Mouse (Mus musculus): Measurements from ENCODE around the gene Mex3d. TPM values are rescaled to one million over a fixed set of nuclear protein-coding genes. Genes with fewer than 3 reads are reported as not detected.
A peak's percentile ranks its signal among the peaks of the same experiment; 100 is the strongest.

Gene Mex3d
- polyA plus RNA-seq, 1 experiment from 2014 or later: 9.2 TPM

DNA sequence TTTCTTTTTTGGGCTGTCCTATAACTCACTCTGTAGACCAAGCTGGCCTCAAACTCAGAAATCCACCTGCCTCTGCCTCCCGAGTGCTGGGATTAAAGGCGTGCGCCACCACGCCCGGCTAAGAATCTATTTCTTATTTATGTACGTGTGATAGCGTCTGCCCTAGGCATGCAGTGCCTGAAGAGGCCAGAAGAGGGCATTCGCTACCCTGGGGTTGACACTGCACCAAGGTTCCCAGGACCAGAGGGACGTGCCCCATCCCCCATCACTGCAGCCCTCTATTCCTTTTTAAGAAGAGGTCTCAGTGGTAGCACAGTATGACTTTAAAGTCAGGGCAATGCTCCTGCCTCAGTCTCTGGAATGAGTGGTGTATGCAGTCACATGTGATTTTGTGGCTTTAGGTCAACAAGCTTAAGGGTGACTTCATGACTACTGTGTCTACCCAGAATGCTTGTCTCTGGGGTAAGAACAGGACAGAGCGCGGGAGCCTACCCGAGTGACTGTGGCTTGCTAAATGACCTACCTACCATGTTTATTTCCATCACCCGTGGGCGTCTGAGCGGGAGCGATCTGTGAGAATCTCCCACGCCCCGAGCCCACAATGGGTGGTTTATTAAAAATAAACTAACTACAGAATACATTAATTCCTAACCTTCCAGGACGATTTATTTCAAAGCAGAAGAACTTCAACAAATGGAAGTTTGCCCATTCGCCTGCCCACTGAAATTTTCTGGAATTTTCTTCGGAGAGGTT, 17.3 kb downstream of the Mex3d start:
- Histone ChIP-seq H3K9ac (ENCODE audit: low read depth, low read length) (no peak overlapping the region), H3K9me3 (ENCODE audit: control insufficient read depth, low read length) (no peaks in the 10 kb centered on the region), H3K27ac (ENCODE audit: low read depth, low read length) (no peak overlapping the region), H3K4me1 (ENCODE audit: control insufficient read depth, insufficient read depth, low read depth, low read length) (peaks cover 7% of the 10 kb centered on the region), H3K4me3 (ENCODE audit: low read length) (no peak overlapping the region), H3K4me2 (ENCODE audit: low read length) (no peak overlapping the region), H3K36me3 (ENCODE audit: control insufficient read depth, insufficient read depth, low read length) (no peaks in the 10 kb centered on the region), H3K27me3 (replicated peaks; ENCODE audit: control insufficient read depth, insufficient read depth, low read length) (no peaks in the 10 kb centered on the region)
- 80% methylated on average over 21 of the region's 21 CpGs for WGBS
- ATAC-seq: no peak

DNA sequence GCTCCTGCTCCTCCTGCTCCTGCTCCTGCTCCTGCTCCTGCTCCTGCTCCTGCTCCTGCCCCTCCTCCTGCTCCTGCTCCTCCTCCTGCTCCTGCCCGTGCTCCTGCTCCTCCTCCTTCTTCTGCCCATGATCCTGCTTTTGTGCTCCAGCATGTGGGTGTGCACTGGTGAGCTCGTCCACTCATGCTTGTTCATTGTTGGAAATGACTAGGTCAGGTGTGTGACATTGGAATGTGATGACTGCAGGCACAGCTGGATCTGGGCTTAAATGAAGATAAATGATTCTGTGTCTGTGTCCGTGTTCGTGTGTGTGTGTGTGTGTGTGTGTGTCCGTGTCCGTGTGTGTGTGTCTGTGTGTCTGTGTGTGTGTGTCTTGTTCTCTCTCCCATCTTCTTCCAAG, 19.1 kb downstream of the Mex3d start:
- no peaks in the 10 kb centered on the region for H3K36me3 ChIP-seq (ENCODE audit: control insufficient read depth, insufficient read depth, low read length)
- no peak overlapping the region for H3K4me3 ChIP-seq (ENCODE audit: low read length)
- no peaks in the 10 kb centered on the region for H3K9me3 ChIP-seq (ENCODE audit: control insufficient read depth, low read length)
- no peak for ATAC-seq
- H3K4me2 ChIP-seq (ENCODE audit: low read length): no peak overlapping the region
- no peak overlapping the region for H3K27ac ChIP-seq (ENCODE audit: low read depth, low read length)
- H3K27me3 ChIP-seq (replicated peaks; ENCODE audit: control insufficient read depth, insufficient read depth, low read length): peaks cover 3% of the 10 kb centered on the region; the same call in 1 of the 2 replicates
- WGBS: 91% methylated on average over 6 of the region's 6 CpGs
- H3K4me1 ChIP-seq (ENCODE audit: control insufficient read depth, insufficient read depth, low read depth, low read length): peaks cover 10% of the 10 kb centered on the region
- H3K9ac ChIP-seq (ENCODE audit: low read depth, low read length): no peak overlapping the region

DNA sequence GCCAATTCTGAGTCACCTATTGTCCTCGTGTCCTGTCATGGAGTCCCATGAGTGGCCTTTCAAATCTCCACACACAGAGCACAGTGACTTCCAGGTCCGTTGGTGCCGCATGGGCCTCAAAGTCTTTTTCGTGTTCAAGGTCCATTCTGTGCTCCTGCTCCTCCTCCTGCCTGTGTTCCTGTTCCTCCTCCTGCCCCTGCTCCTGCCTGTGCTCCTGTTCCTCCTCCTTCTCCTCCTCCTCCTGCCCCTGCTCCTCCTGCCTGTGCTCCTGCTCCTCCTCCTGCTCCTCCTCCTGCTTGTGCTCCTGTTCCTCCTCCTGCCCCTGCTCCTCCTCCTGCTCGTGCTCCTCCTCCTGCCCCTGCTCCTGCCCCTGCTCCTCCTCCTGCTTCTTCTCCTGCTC, 19.5 kb downstream of the Mex3d start:
- no peak for ATAC-seq
- 61% methylated on average over 5 of the region's 5 CpGs for WGBS
- no peak overlapping the region for H3K27ac ChIP-seq (ENCODE audit: low read depth, low read length)

DNA sequence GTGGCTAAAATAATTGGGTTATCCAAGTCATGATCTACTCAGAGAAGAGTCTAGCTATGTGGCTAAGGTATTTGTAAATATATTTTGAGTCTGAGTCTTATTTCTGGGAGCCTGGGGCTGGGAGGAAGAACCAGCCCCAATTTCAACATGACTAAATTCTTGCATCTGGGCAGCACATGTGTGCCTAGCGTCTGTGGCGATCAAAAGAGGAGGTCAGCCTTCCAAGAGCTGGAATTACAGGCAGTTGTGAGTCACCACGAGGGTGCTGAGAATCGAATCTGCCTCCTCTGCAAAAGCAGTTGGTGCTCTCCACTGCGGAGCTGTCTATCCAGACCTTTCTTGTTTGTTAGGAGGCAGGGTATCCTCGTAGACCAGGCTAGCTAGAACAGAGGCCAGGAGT, 21.7 kb downstream of the Mex3d start:
- H3K36me3 ChIP-seq (ENCODE audit: control insufficient read depth, insufficient read depth, low read length): no peaks in the 10 kb centered on the region
- no peak overlapping the region for H3K4me3 ChIP-seq (ENCODE audit: low read length)
- H3K27ac ChIP-seq (ENCODE audit: low read depth, low read length): no peak overlapping the region
- peaks cover 4% of the 10 kb centered on the region; the same call in 1 of the 2 replicates for H3K4me1 ChIP-seq (ENCODE audit: control insufficient read depth, insufficient read depth, low read depth, low read length)
- H3K27me3 ChIP-seq (replicated peaks; ENCODE audit: control insufficient read depth, insufficient read depth, low read length): peaks cover 6% of the 10 kb centered on the region
- no peak overlapping the region for H3K9ac ChIP-seq (ENCODE audit: low read depth, low read length)
- 69% methylated on average over 6 of the region's 6 CpGs for WGBS
- H3K4me2 ChIP-seq (ENCODE audit: low read length): no peak overlapping the region
- no peak for ATAC-seq
- H3K9me3 ChIP-seq (ENCODE audit: control insufficient read depth, low read length): no peaks in the 10 kb centered on the region

More for the DNA sequence above, 19.5 kb downstream of the Mex3d start:
- Histone ChIP-seq H3K9ac (ENCODE audit: low read depth, low read length) (no peak overlapping the region), H3K4me1 (ENCODE audit: control insufficient read depth, insufficient read depth, low read depth, low read length) (peaks cover 10% of the 10 kb centered on the region), H3K4me2 (ENCODE audit: low read length) (no peak overlapping the region), H3K27me3 (replicated peaks; ENCODE audit: control insufficient read depth, insufficient read depth, low read length) (peaks cover 3% of the 10 kb centered on the region; the same call in 1 of the 2 replicates), H3K9me3 (ENCODE audit: control insufficient read depth, low read length) (no peaks in the 10 kb centered on the region), H3K36me3 (ENCODE audit: control insufficient read depth, insufficient read depth, low read length) (no peaks in the 10 kb centered on the region), H3K4me3 (ENCODE audit: low read length) (no peak overlapping the region)

DNA sequence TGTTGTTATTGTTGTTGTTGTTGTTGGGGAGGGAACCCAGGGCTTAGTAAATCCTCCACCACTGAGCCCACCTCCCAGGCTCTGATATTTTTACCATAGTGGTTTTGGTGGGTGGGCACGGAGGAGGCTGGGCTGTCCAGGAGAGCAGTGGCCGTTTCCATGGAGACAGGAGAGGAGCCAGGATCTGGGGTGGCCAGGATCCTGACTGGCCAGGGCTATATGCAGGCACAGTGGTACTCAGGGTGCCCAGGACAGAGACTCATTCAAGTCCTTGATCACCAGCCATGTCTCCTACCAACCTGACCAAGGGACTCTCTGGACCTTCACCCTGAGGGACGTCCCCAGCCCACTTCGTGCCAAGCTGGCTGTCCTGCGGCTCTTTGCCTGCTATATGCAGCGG, 23.7 kb downstream of the Mex3d start:
- peaks cover 18% of the 10 kb centered on the region for H3K27me3 ChIP-seq (replicated peaks; ENCODE audit: control insufficient read depth, insufficient read depth, low read length)
- H3K9ac ChIP-seq (ENCODE audit: low read depth, low read length): no peak overlapping the region
- peaks cover 4% of the 10 kb centered on the region; the same call in 1 of the 2 replicates for H3K4me1 ChIP-seq (ENCODE audit: control insufficient read depth, insufficient read depth, low read depth, low read length)
- H3K36me3 ChIP-seq (ENCODE audit: control insufficient read depth, insufficient read depth, low read length): no peaks in the 10 kb centered on the region
- ATAC-seq: peak; percentile 53; the same call in 1 of the 2 replicates
- no peak overlapping the region for H3K27ac ChIP-seq (ENCODE audit: low read depth, low read length)
- WGBS: 22% methylated on average over 6 of the region's 6 CpGs
- no peaks in the 10 kb centered on the region for H3K9me3 ChIP-seq (ENCODE audit: control insufficient read depth, low read length)
- H3K4me3 ChIP-seq (ENCODE audit: low read length): no peak overlapping the region
- no peak overlapping the region for H3K4me2 ChIP-seq (ENCODE audit: low read length)

DNA sequence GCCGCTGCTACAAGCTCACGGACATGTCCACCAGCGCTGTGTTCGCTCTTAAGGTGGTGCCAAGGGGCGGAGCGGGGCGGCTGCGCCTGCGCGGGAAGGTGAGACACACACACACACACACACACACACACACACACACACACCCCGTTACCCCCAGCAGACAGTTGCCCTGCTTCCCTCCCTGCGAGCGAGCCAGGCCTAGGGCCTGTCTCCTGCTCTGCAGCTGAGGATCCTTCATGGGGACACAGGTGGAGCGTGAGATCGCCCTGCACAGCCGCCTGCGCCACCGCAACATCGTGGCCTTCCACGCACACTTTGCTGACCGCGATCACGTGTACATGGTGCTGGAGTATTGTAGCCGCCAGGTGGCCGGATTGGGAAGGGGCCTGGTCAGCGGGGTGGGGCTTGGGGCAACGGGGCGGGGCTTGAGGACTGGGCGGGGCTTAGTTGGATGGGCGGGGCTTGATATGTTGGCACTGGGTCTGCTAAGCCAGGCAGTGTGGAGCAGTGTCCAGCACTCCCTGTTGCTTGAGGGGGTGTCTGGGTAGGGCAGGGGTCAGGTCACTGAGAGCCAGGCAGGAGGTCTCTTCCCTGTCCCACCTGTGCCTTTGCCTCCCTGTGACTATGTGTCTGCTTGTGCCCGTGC, 29.3 kb downstream of the Mex3d start:
- no peaks in the 10 kb centered on the region for H3K36me3 ChIP-seq (ENCODE audit: control insufficient read depth, insufficient read depth, low read length)
- no peak overlapping the region for H3K27ac ChIP-seq (ENCODE audit: low read depth, low read length)
- peak overlapping the region; percentile 41 for H3K4me3 ChIP-seq (ENCODE audit: low read length)
- WGBS: 7% methylated on average over 30 of the region's 31 CpGs
- peak overlapping the region; percentile 70 for H3K4me2 ChIP-seq (ENCODE audit: low read length)
- peak; percentile 63 for ATAC-seq
- peaks cover 59% of the 10 kb centered on the region for H3K27me3 ChIP-seq (replicated peaks; ENCODE audit: control insufficient read depth, insufficient read depth, low read length)
- peaks cover 20% of the 10 kb centered on the region for H3K4me1 ChIP-seq (ENCODE audit: control insufficient read depth, insufficient read depth, low read depth, low read length)
- no peaks in the 10 kb centered on the region for H3K9me3 ChIP-seq (ENCODE audit: control insufficient read depth, low read length)
- H3K9ac ChIP-seq (ENCODE audit: low read depth, low read length): peak overlapping the region; percentile 61

DNA sequence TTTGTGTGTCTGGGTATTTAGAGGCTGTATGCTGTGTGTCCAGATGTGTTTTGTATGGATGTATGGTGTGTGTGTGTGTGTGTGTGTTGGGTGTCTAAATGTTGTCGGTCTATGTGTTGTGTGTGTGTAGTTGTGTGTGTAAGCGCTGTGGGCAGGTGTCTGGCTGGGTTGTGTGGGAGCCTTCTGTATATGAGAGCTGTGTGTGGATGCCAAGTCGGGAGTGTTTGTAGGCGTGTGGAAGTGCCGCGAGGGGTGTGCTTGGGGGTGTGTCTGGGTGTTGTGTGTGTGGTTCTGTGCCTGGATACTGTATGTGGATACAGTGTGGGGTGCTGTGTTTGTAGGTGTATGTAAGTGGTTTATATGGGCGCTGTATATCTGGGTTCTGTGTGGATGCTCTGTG, 30.1 kb downstream of the Mex3d start:
- Histone ChIP-seq H3K27me3 (replicated peaks; ENCODE audit: control insufficient read depth, insufficient read depth, low read length) (peaks cover 65% of the 10 kb centered on the region), H3K4me1 (ENCODE audit: control insufficient read depth, insufficient read depth, low read depth, low read length) (peaks cover 20% of the 10 kb centered on the region), H3K9me3 (ENCODE audit: control insufficient read depth, low read length) (no peaks in the 10 kb centered on the region), H3K36me3 (ENCODE audit: control insufficient read depth, insufficient read depth, low read length) (no peaks in the 10 kb centered on the region), H3K27ac (ENCODE audit: low read depth, low read length) (no peak overlapping the region), H3K9ac (ENCODE audit: low read depth, low read length) (no peak overlapping the region; the same call in 1 of the 2 replicates), H3K4me3 (ENCODE audit: low read length) (peak overlapping the region; percentile 41), H3K4me2 (ENCODE audit: low read length) (peak overlapping the region; percentile 70)
- 35% methylated on average over 7 of the region's 7 CpGs for WGBS
- peak; percentile 29 for ATAC-seq

DNA sequence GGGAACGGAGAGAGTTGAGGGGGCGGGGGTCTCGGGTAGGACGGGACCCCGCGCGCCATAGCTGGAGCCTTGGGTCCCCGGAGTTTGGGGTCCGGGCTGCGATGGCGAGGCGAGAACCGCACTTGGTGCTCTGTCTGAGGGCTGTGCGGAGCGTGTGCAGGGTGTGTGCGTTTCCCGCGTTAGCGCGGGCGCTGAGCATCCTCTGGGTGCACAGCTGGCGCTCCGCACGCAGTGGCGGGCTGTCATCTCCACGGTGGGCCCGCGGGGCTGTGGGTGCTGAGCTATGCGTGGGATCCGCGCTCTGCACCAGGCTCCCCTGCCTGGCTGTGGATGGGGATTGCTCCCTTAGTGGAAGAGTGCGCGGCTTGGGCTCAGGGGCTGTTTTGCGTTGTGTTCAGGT, 30.7 kb downstream of the Mex3d start:
- Histone ChIP-seq H3K27ac (ENCODE audit: low read depth, low read length) (no peak overlapping the region), H3K4me2 (ENCODE audit: low read length) (peak overlapping the region; percentile 84), H3K9me3 (ENCODE audit: control insufficient read depth, low read length) (no peaks in the 10 kb centered on the region), H3K9ac (ENCODE audit: low read depth, low read length) (peak overlapping the region; percentile 54), H3K27me3 (replicated peaks; ENCODE audit: control insufficient read depth, insufficient read depth, low read length) (peaks cover 68% of the 10 kb centered on the region), H3K4me3 (ENCODE audit: low read length) (peak overlapping the region; percentile 45), H3K36me3 (ENCODE audit: control insufficient read depth, insufficient read depth, low read length) (no peaks in the 10 kb centered on the region), H3K4me1 (ENCODE audit: control insufficient read depth, insufficient read depth, low read depth, low read length) (peaks cover 20% of the 10 kb centered on the region)
- WGBS: 2% methylated on average over 34 of the region's 34 CpGs
- ATAC-seq: peak; percentile 51

DNA sequence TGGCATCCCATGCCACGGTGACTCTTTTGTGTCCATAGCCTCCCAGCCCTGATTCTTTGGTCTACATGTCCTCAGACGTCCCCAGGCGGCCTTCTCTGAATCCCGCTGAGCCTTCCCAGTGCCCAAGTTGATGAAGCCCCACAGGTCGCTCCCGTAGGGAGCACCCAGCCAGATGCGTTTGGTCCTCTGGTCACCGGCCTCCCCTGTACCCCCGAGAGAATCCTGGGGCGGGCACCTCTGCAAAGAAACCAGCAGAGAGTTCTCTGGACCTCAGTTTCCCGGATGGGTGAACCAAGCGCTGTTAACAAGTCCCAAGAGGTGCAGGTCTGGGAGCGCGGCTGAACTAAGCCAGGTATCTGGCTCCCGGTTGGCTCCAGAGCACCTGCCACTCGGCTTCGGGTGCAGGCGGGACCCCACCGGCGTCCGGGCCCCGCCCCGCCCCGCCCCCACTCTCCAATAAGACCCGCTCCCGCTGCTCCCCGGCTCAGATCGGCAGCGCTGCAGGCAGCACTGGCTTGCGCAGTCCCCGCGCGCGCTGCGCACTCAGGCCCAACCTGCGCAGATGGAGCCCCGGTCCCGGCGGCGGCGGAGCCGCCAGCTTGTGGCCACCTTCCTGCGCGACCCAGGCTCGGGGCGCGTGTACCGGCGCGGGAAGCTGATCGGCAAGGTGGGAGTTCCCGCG, 31.3 kb downstream of the Mex3d start, which contains the start of gene Plk5:
Gene Plk5 (plus strand): TSS at position 459 of the 682 bp plus-strand sequence.
- Histone ChIP-seq H3K27me3 (replicated peaks; ENCODE audit: control insufficient read depth, insufficient read depth, low read length) (peaks cover 68% of the 10 kb centered on the region), H3K9me3 (ENCODE audit: control insufficient read depth, low read length) (no peaks in the 10 kb centered on the region), H3K4me2 (ENCODE audit: low read length) (peak within 1 kb of the TSS; percentile 84), H3K27ac (ENCODE audit: low read depth, low read length) (no peak within 1 kb of the TSS), H3K4me1 (ENCODE audit: control insufficient read depth, insufficient read depth, low read depth, low read length) (peaks cover 20% of the 10 kb centered on the region), H3K36me3 (ENCODE audit: control insufficient read depth, insufficient read depth, low read length) (no peaks in the 10 kb centered on the region), H3K9ac (ENCODE audit: low read depth, low read length) (peak within 1 kb of the TSS; percentile 54), H3K4me3 (ENCODE audit: low read length) (peak within 1 kb of the TSS; percentile 45)
- under 1% methylated on average over 48 of the region's 53 CpGs for WGBS
- peak; percentile 46; the same call in 1 of the 2 replicates for ATAC-seq
